Mouse (Mus musculus): ENCODE measurements around the gene Ranbp3l. TPM values are rescaled to one million over a fixed set of nuclear protein-coding genes. Genes with fewer than 3 reads are reported as not detected.
"Not testable (repeated sequence)": the region's sequence is repeated elsewhere in the genome, so short reads cannot be mapped to it uniquely, and the experiment has no call there.

The Ranbp3l gene
- polyA plus RNA-seq, 1 experiment, result not detected

- Histone ChIP-seq H3K27me3 (ENCODE audit: control insufficient read depth, insufficient read depth, low read length) (no peaks in the 10 kb centered on the region), H3K4me1 (ENCODE audit: control insufficient read depth, insufficient read depth, low read length) (no peaks in the 10 kb centered on the region), H3K27ac (ENCODE audit: control insufficient read depth, insufficient read depth, low read depth, low read length) (no peak overlapping the region), H3K36me3 (ENCODE audit: control insufficient read depth, insufficient read depth, low read length) (no peaks in the 10 kb centered on the region), H3K4me3 (ENCODE audit: control insufficient read depth, low read depth, low read length) (no peak overlapping the region)
- TF ChIP-seq CTCF (IDR thresholded peaks at IDR 0.05; ENCODE audit: control insufficient read depth, insufficient read depth, insufficient replicate concordance, low read depth, low read length), result no peak
- no peak for TF ChIP-seq POLR2A (IDR thresholded peaks at IDR 0.05; ENCODE audit: control insufficient read depth, low read depth, low read length)
Measured at GRCm38 (mm10) chr15:9014541-9014940, 46.8 kb downstream of the Ranbp3l start.

DNA sequence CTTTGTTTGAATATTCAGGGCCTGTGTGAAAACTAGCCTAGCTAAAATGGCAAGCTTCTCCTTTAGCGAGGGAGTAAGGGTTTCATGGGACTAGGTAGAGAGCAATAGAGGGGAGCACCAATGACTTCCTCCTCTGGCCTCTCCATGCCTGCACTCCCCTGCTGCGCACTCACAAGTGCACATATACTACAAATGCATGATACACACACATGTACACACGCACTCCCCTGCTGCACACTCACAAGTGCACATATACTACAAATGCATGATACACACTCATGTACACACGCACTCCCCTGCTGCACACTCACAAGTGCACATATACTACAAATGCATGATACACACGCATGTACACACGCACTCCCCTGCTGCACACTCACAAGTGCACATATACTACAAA lies 47.7 kb downstream of the Ranbp3l start:
- H3K27ac ChIP-seq (ENCODE audit: control insufficient read depth, insufficient read depth, low read depth, low read length); H3K4me1 ChIP-seq (ENCODE audit: control insufficient read depth, insufficient read depth, low read length); H3K27me3 ChIP-seq (ENCODE audit: control insufficient read depth, insufficient read depth, low read length); H3K36me3 ChIP-seq (ENCODE audit: control insufficient read depth, insufficient read depth, low read length); H3K4me3 ChIP-seq (ENCODE audit: control insufficient read depth, low read depth, low read length): not testable (repeated sequence)

- Histone ChIP-seq H3K4me3 (ENCODE audit: control insufficient read depth, low read depth, low read length) (no peak overlapping the region), H3K36me3 (ENCODE audit: control insufficient read depth, insufficient read depth, low read length) (no peaks in the 10 kb centered on the region), H3K27me3 (ENCODE audit: control insufficient read depth, insufficient read depth, low read length) (no peaks in the 10 kb centered on the region), H3K4me1 (ENCODE audit: control insufficient read depth, insufficient read depth, low read length) (no peaks in the 10 kb centered on the region), H3K27ac (ENCODE audit: control insufficient read depth, insufficient read depth, low read depth, low read length) (no peak overlapping the region)
- TF ChIP-seq CTCF (IDR thresholded peaks at IDR 0.05; ENCODE audit: control insufficient read depth, insufficient read depth, insufficient replicate concordance, low read depth, low read length) (no peak), POLR2A (IDR thresholded peaks at IDR 0.05; ENCODE audit: control insufficient read depth, low read depth, low read length) (no peak)
Measured at GRCm38 (mm10) chr15:9055704-9056103, 88.0 kb downstream of the Ranbp3l start.

DNA sequence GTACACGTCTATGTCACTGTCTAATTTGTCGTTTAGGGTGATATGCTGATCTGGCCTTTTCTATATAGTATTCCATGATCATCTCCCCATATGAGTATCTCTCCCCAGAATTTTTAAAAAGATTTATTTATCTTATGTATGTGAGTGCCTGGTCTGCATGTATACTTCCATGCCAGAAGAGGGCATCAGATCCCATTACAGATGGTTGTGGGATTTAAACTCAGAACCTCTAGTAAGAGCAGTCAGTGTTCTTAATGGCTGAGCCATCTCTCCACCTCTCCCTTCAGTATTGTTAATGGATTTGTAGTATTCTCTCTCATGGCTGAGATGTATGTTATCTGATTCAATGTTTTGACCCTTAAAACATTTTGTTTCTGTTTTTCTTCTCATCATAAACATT lies 92.1 kb downstream of the Ranbp3l start:
- no peaks in the 10 kb centered on the region for H3K27me3 ChIP-seq (ENCODE audit: control insufficient read depth, insufficient read depth, low read length)
- H3K36me3 ChIP-seq (ENCODE audit: control insufficient read depth, insufficient read depth, low read length), result no peaks in the 10 kb centered on the region
- H3K4me3 ChIP-seq (ENCODE audit: control insufficient read depth, low read depth, low read length), result no peak overlapping the region
- H3K27ac ChIP-seq (ENCODE audit: control insufficient read depth, insufficient read depth, low read depth, low read length), result no peak overlapping the region
- peaks cover 3% of the 10 kb centered on the region; the same call in 1 of the 2 replicates for H3K4me1 ChIP-seq (ENCODE audit: control insufficient read depth, insufficient read depth, low read length)
- TF ChIP-seq POLR2A (IDR thresholded peaks at IDR 0.05; ENCODE audit: control insufficient read depth, low read depth, low read length) (no peak), CTCF (IDR thresholded peaks at IDR 0.05; ENCODE audit: control insufficient read depth, insufficient read depth, insufficient replicate concordance, low read depth, low read length) (no peak)

DNA sequence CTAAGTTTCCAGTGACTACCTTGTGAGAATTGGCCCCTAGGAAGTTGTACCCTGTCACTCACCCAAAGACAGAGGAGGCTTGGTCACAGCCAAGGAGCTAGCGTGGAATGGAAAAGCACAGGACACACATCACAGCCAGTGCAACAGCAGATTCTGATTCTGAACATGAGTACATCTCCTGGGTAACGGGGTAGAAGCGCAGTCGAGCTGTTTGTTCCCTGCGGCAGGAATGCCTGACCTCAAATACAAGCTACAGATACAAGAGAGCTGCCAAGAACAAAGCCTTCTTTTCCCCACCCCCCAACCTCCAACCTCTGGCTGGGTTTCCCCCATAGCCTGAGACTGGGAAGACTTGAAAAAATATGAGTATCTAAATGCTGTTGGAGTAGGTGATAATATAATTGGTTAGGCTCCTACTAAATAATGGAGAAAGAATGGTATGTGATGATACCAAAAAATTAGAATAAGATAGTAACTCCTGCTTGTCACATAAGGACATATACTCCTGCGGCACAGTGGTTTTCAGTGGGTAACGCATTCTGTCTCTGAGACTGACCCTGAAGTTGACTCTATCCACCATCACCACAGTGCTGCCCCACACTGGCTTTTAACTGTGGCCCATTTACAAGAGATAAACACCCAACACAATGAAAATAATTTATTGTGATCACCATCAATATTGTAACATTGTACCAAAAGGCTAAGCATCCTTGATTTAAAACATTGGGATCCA lies 93.6 kb downstream of the Ranbp3l start:
- no peak for TF ChIP-seq POLR2A (IDR thresholded peaks at IDR 0.05; ENCODE audit: control insufficient read depth, low read depth, low read length)
- TF ChIP-seq CTCF (IDR thresholded peaks at IDR 0.05; ENCODE audit: control insufficient read depth, insufficient read depth, insufficient replicate concordance, low read depth, low read length), result no peak
- no peak overlapping the region for H3K27ac ChIP-seq (ENCODE audit: control insufficient read depth, insufficient read depth, low read depth, low read length)
- H3K27me3 ChIP-seq (ENCODE audit: control insufficient read depth, insufficient read depth, low read length), result no peaks in the 10 kb centered on the region
- H3K4me1 ChIP-seq (ENCODE audit: control insufficient read depth, insufficient read depth, low read length), result peaks cover 3% of the 10 kb centered on the region; the same call in 1 of the 2 replicates
- H3K4me3 ChIP-seq (ENCODE audit: control insufficient read depth, low read depth, low read length), result no peak overlapping the region
- no peaks in the 10 kb centered on the region for H3K36me3 ChIP-seq (ENCODE audit: control insufficient read depth, insufficient read depth, low read length)

DNA sequence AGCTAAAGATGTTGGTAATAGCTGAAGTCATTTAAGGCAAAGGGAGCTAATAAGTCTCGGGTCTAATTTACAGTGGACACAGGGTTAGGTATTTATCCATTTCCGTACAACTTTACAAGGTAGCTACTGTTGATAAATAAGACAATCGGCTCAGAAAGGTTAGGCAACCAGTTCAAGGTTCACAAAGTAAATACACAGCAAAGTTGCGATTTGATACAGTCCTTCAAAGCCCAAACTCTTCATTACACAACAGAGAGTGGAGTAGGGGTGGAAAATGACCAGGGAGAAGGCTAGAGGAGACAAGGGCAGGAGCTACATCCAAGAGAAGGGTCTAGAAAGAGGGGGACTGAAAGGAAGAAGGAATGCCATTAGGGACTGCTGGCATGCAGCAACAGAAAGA lies 101.1 kb downstream of the Ranbp3l start:
- no peaks in the 10 kb centered on the region for H3K27me3 ChIP-seq (ENCODE audit: control insufficient read depth, insufficient read depth, low read length)
- H3K27ac ChIP-seq (ENCODE audit: control insufficient read depth, insufficient read depth, low read depth, low read length), result no peak overlapping the region
- H3K4me1 ChIP-seq (ENCODE audit: control insufficient read depth, insufficient read depth, low read length), result peaks cover 10% of the 10 kb centered on the region
- no peak overlapping the region for H3K4me3 ChIP-seq (ENCODE audit: control insufficient read depth, low read depth, low read length)
- H3K36me3 ChIP-seq (ENCODE audit: control insufficient read depth, insufficient read depth, low read length), result no peaks in the 10 kb centered on the region
- no peak for TF ChIP-seq POLR2A (IDR thresholded peaks at IDR 0.05; ENCODE audit: control insufficient read depth, low read depth, low read length)
- TF ChIP-seq CTCF (IDR thresholded peaks at IDR 0.05; ENCODE audit: control insufficient read depth, insufficient read depth, insufficient replicate concordance, low read depth, low read length), result no peak

GRCm38 (mm10) chr15:9070353-9070752 lies 102.6 kb downstream of the Ranbp3l start:
- H3K36me3 ChIP-seq (ENCODE audit: control insufficient read depth, insufficient read depth, low read length), result no peaks in the 10 kb centered on the region
- H3K4me3 ChIP-seq (ENCODE audit: control insufficient read depth, low read depth, low read length), result peak overlapping the region; percentile 92
- H3K4me1 ChIP-seq (ENCODE audit: control insufficient read depth, insufficient read depth, low read length), result peaks cover 13% of the 10 kb centered on the region
- TF ChIP-seq POLR2A (IDR thresholded peaks at IDR 0.05; ENCODE audit: control insufficient read depth, low read depth, low read length) (no peak), CTCF (IDR thresholded peaks at IDR 0.05; ENCODE audit: control insufficient read depth, insufficient read depth, insufficient replicate concordance, low read depth, low read length) (no peak)
- peak overlapping the region; percentile 41 for H3K27ac ChIP-seq (ENCODE audit: control insufficient read depth, insufficient read depth, low read depth, low read length)
- H3K27me3 ChIP-seq (ENCODE audit: control insufficient read depth, insufficient read depth, low read length), result no peaks in the 10 kb centered on the region
